Mouse (Mus musculus) spleen, postnatal 36 days (tissue): ENCODE measurements around the gene Txndc2.
"Not testable (repeated sequence)": the region's sequence is repeated elsewhere in the genome, so short reads cannot be mapped to it uniquely, and the experiment has no call there.

Experiments
- DNase-seq, 2 experiments: peaks; one replicate each; pipeline ENCODE4 v3.0.0; 2022; ENCODE audit warnings: low spot score in 2 of 2, mixed read lengths in 1 of 2

Gene Txndc2

GRCm38 (mm10) chr17:65656076-65656475 lies 14.1 kb upstream of the Txndc2 start:
- no peak for DNase-seq

- no peak for DNase-seq
Observed at GRCm38 (mm10) chr17:65655608-65656007, 13.6 kb upstream of the Txndc2 start.

DNA sequence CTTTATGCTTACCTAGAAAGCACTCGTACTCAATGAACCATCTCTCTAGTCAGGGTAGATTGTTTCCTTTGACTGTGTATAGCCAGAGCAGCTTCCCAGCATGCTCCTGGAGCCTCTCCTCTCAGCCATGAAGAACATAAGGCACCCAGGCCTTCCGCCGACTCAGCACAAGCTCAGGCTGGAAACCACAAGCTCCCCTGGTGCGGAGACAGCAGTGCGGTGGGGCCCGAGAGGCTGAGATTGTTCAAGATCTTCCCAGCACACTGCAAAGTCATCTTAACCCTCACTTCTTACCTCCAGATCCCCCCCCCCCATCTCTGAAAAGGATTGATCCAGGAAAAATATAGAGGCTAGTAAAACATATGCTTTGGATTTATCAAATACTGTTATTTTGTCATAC lies 8.6 kb upstream of the Txndc2 start:
- DNase-seq: no peak

DNA sequence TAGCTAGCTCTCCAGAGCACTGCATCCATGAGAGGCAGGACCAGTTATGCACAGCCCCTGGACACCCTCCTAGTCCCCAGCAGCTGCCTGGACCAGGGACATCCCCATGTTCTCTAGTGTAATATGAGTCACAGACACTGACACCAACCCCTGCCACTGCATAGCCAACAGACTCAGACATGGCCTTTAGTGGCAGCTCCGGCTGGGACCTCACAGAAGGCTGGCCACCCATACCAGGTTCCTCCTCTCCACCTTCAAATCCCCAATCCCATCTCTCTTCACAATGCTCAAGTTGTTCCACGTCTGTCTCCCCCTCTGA lies 7.2 kb upstream of the Txndc2 start:
- DNase-seq: no peak

DNA sequence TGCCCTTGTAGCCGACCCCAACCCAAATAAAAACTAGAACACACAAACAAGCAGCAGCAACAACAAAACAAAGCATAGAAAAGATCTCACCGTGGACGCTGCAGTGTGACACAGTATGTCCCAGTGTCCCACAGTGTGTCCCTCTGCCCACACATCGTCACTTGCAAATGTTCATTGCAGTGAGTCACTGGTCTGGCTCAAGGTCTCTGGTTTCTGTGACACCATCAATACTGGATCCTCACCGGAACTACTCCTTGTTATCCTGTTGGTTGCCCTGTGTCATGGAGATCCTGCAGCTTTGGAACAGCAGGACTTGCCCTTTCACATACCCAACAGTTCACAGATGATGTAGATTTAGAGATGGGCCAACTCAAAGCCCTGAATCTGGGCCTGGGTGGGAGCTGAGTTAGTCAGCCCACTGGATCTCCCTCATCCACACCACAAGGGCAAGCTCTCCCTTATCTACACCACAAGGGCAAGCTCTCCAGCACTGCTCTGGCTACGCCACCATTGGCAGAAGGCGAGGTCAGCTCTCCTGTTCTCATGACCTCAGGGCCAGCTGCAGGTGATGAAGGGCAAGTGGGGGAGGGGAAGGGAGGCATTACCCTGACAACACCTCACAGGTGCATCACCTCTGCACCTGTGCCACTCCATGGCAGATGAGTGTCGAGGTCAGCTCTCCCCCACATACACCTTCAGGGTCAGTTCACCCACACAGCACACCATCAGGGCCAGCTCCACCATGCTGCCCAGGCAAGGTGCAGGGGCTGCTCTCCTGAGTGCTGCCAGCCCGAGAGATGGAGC lies 6.6 kb upstream of the Txndc2 start:
- DNase-seq: no peak

GRCm38 (mm10) chr17:65647961-65648360 lies 6.0 kb upstream of the Txndc2 start:
- no peak for DNase-seq

DNA sequence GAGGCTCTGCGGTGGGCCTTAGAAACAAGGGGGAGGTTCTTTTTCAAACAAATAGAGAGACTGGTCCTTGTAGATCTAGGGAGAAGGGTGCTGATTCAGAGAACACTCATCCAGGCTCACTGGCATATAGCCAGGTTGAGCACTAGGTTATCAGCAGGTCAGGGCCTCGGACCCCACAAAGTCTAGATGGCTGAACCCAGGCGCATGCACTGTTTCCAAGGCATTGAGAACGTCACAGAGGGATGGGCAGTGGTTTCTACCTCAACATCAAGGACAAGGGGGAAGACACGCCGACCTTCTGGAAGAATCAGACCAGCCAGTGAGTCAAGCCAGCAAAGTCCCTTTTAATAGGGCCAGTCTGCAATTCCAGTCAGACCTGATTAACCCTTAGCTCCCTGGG lies 5.3 kb upstream of the Txndc2 start:
- no peak for DNase-seq

GRCm38 (mm10) chr17:65643579-65643978 lies 1.6 kb upstream of the Txndc2 start:
- DNase-seq: no peak

- no peak for DNase-seq
Observed at GRCm38 (mm10) chr17:65643051-65643521, 1.1 kb upstream of the Txndc2 start.

DNA sequence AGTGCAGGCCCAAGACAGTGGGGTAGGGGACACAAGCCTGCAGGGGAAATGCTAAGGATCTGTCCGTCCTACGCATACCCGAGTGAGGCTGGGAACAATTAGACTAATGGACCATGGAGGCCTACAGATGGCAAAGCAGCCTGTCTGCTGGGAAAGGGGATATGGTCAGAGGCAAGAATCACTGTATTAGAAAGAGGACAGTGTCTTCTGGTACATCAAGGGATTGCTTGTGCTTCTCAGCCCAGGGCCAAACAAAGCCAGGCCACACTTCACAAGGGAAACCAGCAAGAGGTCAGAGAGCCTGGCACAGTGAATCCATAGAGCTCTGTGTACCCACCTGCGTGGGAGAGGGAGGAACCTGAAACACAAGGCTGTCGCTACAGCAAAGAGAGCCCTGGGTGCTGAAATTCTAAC lies 617 bp upstream of the Txndc2 start:
- no peak for DNase-seq

- no peak for DNase-seq
Observed at GRCm38 (mm10) chr17:65639144-65639543, 2.8 kb downstream of the Txndc2 start.

- DNase-seq: no peak
Observed at GRCm38 (mm10) chr17:65635715-65636360, 6.1 kb downstream of the Txndc2 start.

DNA sequence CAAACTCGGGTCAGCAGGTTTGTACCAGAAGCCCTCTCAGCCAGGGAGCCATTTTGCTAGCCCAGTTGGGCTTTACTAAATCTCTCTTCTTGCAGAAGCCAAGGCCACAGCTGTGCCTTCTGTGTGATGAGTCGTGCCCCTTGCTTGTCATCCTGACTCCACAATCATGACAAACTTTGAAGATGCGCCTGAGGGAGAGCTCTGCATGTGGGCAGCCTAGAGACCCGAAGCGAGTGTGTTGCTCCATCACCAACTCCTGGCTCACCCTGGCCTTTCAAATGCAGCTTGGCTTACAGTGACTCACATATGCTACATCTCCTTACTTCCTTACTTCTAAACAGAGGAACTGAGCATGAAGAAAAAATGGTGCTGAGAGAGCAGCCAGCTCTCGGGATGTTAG lies 12.0 kb downstream of the Txndc2 start:
- DNase-seq: no peak

DNA sequence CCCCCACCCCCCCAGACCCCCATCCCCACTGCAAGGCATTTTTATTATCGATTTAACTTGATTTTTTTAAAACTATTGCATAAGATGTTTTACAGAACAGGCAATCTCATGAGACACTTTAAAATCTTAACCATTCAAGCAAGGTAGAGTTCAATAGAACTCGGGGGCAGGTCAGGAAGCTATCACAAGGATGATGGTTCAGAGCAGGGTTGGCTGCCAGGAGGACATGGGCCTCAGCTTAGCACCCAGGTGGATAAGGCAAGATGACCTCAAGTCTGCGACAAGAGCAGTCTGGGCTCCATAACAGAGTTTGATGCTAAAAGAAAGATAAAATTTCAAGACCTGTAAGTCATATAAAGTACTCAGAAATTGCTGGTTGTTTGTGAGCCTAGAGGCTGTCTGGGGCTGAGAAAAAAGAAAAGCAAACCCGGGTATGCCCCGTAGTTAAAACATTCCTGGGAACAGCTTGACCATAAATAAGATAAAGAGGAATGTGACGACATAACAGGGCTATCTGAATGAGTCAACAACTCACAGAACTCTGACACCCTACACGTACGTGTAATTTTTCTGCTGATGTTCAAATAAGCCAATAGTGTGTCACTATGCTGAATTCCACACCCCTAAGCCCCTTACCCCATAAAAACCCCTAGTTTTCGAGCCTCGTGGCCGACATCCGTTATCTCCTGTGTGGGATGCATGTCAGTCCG lies 13.0 kb downstream of the Txndc2 start:
- not testable (repeated sequence) for DNase-seq

DNA sequence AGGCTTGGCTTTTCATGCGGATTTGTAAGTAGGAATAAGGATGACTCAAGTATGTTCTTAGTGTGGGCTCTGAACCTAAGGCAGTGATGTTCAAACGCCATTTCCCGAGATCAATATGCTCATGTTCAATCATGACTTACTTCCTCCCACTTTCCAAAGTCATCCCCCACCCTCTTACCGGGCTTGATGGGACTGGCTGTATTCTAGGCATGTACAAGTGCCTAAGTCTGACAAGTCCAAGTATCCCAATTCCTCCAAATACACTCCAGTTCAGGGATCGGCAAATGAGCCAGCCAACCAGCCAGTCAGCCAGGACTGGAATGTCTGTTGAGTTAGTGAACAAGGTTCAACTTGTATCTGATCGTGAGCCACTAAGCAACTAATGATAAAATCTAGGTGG lies 15.7 kb downstream of the Txndc2 start:
- DNase-seq: no peak

- DNase-seq: no peak
Observed at GRCm38 (mm10) chr17:65625563-65625962, 16.4 kb downstream of the Txndc2 start.

DNA sequence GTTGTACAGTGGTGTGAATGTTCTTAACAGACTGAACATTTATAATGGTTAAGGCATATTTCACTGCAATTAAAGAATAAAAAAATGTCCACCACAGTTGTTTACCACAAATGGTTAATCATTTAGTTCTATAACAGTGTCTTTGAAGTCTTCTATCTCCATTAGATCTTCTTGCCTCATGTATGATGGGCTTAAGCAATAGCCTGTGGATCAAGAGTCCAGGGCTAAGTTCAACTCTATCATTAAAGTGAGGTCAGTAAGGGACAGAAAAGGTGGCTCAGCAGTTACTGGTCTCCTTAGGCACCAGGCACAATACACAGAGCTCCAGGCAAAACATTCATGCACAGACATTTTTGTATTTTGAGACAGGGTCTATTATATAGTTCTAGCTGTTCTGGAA lies 18.8 kb downstream of the Txndc2 start:
- no peak for DNase-seq

GRCm38 (mm10) chr17:65618431-65618830 lies 23.5 kb downstream of the Txndc2 start:
- DNase-seq: no peak

DNA sequence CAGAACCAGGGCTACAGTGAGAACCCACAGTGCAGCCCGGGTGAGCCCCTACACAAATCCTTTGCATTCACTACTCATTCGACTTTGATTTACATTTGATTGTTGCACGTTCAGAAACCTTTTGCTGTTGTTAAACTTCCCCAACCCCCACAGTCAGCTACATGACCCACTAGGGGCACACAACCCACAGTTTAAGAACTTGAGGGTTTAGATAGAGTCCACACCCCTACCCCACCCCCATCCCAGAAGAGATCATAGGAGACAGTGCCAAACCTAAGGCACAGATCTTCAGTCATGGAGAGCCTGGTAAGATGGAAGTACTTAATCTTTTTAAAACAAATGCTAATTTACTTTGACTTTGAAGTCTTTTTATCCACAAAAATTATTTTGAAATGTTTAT lies 26.3 kb downstream of the Txndc2 start:
- no peak for DNase-seq

GRCm38 (mm10) chr17:65614431-65614830 lies 27.5 kb downstream of the Txndc2 start:
- DNase-seq: no peak

GRCm38 (mm10) chr17:65613463-65614412 lies 28.2 kb downstream of the Txndc2 start, which contains the start of gene Vapa:
Gene Vapa (minus strand): TSS chr17:65613555.
- peak; percentile 97 for DNase-seq

GRCm38 (mm10) chr17:65613142-65613462 lies 28.9 kb downstream of the Txndc2 start:
- no peak for DNase-seq
